Mouse (Mus musculus) left cerebral cortex, adult 2 months (tissue): ENCODE results near the gene Rpl24. TPM values are rescaled to one million over a fixed set of nuclear protein-coding genes. Genes with fewer than 3 reads are reported as not detected.
A peak's percentile ranks its signal among the peaks of the same experiment; 100 is the strongest.
"Not testable (repeated sequence)": the region's sequence is repeated elsewhere in the genome, so short reads cannot be mapped to it uniquely, and the experiment has no call there.

Experiments
- DNase-seq, 2 experiments: peaks; one replicate each; pipeline ENCODE4 v3.0.0; 2021 to 2022; ENCODE audit warnings: low spot score in 2 of 2, mixed read lengths in 1 of 2; ENCODE audit errors: extremely low spot score in 1 of 2
- H3K27ac ChIP-seq: fragments of 200-600 bp; 2 replicates; pipeline ENCODE4 v1.8.1; 2022
- H3K4me3 ChIP-seq: fragments of 200-600 bp; 2 replicates; pipeline ENCODE4 v1.8.1; 2022
- CTCF ChIP-seq: fragments of 200-600 bp; IDR thresholded peaks from 2 replicates; pipeline ENCODE4 v1.8.1; 2022; ENCODE audit warnings: antibody characterized with exemption, mild to moderate bottlenecking, moderate library complexity
- intact Hi-C: fragments of 180-260 bp; cut with DNase I; formaldehyde crosslinking; loops from one replicate; pipeline ENCODE4 v1.15.1; 2025
- total RNA-seq, 2 experiments: library from RNA; stranded (reverse); gene quantifications; 2 replicates each; pipeline ENCODE4 v1.2.3; 2021

Gene Rpl24
- total RNA-seq, 2 experiments from 2014 or later: 376 to 411 TPM

- no peak for TF ChIP-seq CTCF
- intact Hi-C loops: loop anchor here (2.0 to 5.0 kb wide), 2 partner anchors 114 to 182 kb away; no protein-coding TSS in a partner anchor
- DNase-seq: no peak
Measured at GRCm38 (mm10) chr16:55950462-55950861, 15.6 kb upstream of the Rpl24 start.

GRCm38 (mm10) chr16:55950946-55951678 lies 15.0 kb upstream of the Rpl24 start:
- peak; percentile 70 to 72 for DNase-seq
- Histone ChIP-seq H3K4me3 (peak overlapping the region; percentile 28; the same call in 1 of the 2 replicates), H3K27ac (no peak overlapping the region)
- intact Hi-C loops: loop anchor here (2.0 to 5.0 kb wide), 2 partner anchors 114 to 181 kb away; no protein-coding TSS in a partner anchor
- peak; percentile 83 for TF ChIP-seq CTCF

More at GRCm38 (mm10) chr16:55950462-55950861, 15.6 kb upstream of the Rpl24 start:
- Histone ChIP-seq H3K27ac (no peak overlapping the region), H3K4me3 (no peak overlapping the region)

GRCm38 (mm10) chr16:55951679-55952327 lies 14.3 kb upstream of the Rpl24 start:
- TF ChIP-seq CTCF: no peak
- no peak overlapping the region for H3K27ac ChIP-seq
- intact Hi-C loops: loop anchor here (2.0 to 5.0 kb wide), 2 partner anchors 113 to 180 kb away; no protein-coding TSS in a partner anchor
- no peak for DNase-seq
- H3K4me3 ChIP-seq: no peak overlapping the region

GRCm38 (mm10) chr16:55952771-55953170 lies 13.3 kb upstream of the Rpl24 start:
- Histone ChIP-seq H3K27ac (no peak overlapping the region), H3K4me3 (no peak overlapping the region)
- intact Hi-C loops: loop anchor here (5.0 kb wide), 1 partner anchor 180 kb away; no protein-coding TSS in a partner anchor
- no peak for TF ChIP-seq CTCF
- DNase-seq: no peak

GRCm38 (mm10) chr16:55954196-55954595 lies 11.9 kb upstream of the Rpl24 start:
- H3K27ac ChIP-seq, H3K4me3 ChIP-seq, DNase-seq: not testable (repeated sequence)
- intact Hi-C loops: loop anchor here (5.0 kb wide), 1 partner anchor 178 kb away; no protein-coding TSS in a partner anchor

GRCm38 (mm10) chr16:55963068-55963467 lies 3.0 kb upstream of the Rpl24 start:
- H3K27ac ChIP-seq, DNase-seq, intact Hi-C loops, H3K4me3 ChIP-seq: not testable (repeated sequence)

GRCm38 (mm10) chr16:55964126-55964949 lies 1.7 kb upstream of the Rpl24 start:
- H3K27ac ChIP-seq: peak overlapping the region; percentile 66; the same call in 1 of the 2 replicates
- DNase-seq: peak in 1 of 2 experiments; percentile 35
- intact Hi-C loops: no loop called here
- TF ChIP-seq CTCF: peak; percentile 42
- H3K4me3 ChIP-seq: no peak overlapping the region

GRCm38 (mm10) chr16:55967221-55967620 lies 1.1 kb downstream of the Rpl24 start:
- H3K27ac ChIP-seq: no peak overlapping the region
- DNase-seq: no peak
- no peak for TF ChIP-seq CTCF
- intact Hi-C loops: loop anchor here (2.0 kb wide), 1 partner anchor 32 kb away; the partner anchor contains the start of gene Cep97
- H3K4me3 ChIP-seq: peak overlapping the region; percentile 90

GRCm38 (mm10) chr16:55969147-55969546 lies 3.1 kb downstream of the Rpl24 start:
- intact Hi-C loops: no loop called here
- TF ChIP-seq CTCF: peak; percentile 67
- no peak overlapping the region for H3K4me3 ChIP-seq
- H3K27ac ChIP-seq: no peak overlapping the region
- DNase-seq: no peak

GRCm38 (mm10) chr16:55970416-55970815 lies 4.3 kb downstream of the Rpl24 start:
- Histone ChIP-seq H3K27ac (no peak overlapping the region), H3K4me3 (no peak overlapping the region)
- intact Hi-C loops: no loop called here
- DNase-seq: no peak
- TF ChIP-seq CTCF: no peak
